Mouse (Mus musculus) testis, postnatal 10 days (tissue): ENCODE measurements around the gene Dock4.
"Not testable (repeated sequence)": the region's sequence is repeated elsewhere in the genome, so short reads cannot be mapped to it uniquely, and the experiment has no call there.

Experiments used
- DNase-seq: peaks from one replicate; pipeline ENCODE4 v3.0.0; 2021; ENCODE audit warnings: low spot score

The Dock4 gene

DNA sequence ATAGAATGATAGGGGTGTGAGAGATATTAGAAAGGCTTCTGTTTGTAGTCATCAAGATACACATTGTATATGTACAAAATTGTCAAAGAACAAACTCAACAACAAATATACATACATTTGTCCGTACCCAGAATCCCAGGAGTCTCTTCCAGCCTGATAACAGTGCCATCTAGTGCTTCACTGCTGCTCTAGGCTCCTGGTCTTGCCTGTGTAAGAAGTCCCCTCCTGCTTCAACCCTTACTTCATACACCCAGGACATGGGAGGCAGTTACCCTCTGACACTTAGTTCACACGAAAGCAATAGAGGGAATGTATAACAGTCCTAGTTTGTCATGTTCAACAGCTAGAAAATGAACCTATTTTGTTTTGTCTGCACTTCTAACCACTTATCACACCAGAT lies 378.5 kb downstream of the Dock4 start:
- DNase-seq, result no peak

DNA sequence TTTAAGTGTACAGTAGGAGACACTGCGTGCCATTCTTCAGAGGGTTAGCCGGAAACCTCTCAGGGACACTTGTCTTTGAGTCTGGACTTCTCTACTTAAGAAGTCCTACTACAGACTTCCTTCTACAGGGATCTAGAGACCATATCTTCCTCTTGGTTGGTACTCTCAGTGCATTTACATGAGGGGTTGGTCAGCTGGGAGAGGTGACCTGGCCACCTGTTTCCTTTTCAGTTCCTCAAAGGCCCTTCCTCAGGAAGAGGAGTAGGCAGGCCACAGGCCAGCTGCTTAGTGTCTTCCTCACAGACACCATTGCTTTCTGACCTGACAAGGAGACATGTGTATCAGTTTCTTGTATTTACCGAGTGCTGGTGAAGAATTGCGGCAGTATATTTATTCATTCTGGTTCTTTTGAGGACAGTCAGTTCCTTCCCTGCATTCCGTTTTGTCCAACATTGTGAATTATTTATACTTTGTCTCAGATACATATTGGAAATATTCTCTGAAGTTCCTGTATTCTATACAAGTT lies 380.2 kb downstream of the Dock4 start:
- DNase-seq, result no peak

DNA sequence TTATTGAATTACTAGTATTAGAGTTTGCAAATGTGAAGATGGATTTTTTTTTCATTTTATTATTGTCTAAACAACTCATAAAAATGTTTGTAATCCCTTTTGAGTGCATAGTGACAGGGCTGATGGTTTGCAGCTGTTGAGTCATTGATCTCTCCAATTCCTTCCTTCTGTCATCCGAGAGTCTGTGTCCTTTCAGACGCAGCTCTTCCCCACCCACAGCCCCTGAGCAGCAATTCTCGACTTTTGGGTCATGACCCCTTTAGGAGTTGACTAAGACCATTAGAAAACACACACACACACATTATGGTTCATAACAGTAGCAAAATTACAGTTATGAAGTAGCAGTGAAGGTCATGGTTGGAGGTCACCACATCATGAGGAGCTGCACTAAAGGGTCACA lies 380.7 kb downstream of the Dock4 start:
- no peak for DNase-seq

DNA sequence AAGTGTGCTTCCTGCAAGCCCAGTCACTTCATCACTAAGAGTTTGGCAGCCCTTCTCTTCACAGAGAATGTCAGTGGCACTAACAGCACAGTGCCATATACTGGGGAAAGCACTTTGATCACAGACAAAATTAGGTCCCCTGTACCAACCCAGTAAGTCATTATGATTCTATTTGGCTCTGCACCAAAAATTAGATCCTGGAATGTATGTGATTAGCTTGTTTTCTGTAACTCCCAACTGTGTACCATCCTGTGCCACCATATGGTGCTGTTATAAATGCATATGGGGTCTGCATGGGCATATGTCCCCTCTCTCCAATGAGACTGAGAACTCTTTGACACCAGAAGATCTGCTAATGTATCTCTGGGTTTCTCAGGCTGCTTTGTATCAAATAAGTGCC lies 382.3 kb downstream of the Dock4 start:
- no peak for DNase-seq

GRCm38 (mm10) chr12:40829269-40829668 lies 383.5 kb downstream of the Dock4 start:
- no peak for DNase-seq

GRCm38 (mm10) chr12:40832157-40832556 lies 386.4 kb downstream of the Dock4 start:
- DNase-seq, result peak; percentile 49

DNA sequence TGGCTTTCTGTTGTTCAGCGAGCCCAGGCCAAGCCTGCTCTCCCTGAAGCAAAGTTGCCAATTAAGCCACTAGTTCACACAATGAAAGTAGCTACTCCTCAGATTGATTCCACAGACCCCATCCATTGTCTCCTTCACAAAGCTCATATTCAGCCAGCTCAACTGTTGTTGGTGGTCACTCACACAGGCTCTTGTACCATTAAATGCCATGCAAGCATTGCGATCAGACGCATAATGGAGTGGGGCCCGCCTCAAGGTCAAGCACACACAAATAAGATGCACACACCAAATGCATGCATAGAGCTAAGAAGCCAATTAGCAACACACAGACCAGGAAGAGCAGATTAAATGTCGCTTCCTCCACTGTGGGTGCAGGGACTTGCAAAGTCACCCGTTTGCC lies 391.2 kb downstream of the Dock4 start:
- DNase-seq, result no peak

DNA sequence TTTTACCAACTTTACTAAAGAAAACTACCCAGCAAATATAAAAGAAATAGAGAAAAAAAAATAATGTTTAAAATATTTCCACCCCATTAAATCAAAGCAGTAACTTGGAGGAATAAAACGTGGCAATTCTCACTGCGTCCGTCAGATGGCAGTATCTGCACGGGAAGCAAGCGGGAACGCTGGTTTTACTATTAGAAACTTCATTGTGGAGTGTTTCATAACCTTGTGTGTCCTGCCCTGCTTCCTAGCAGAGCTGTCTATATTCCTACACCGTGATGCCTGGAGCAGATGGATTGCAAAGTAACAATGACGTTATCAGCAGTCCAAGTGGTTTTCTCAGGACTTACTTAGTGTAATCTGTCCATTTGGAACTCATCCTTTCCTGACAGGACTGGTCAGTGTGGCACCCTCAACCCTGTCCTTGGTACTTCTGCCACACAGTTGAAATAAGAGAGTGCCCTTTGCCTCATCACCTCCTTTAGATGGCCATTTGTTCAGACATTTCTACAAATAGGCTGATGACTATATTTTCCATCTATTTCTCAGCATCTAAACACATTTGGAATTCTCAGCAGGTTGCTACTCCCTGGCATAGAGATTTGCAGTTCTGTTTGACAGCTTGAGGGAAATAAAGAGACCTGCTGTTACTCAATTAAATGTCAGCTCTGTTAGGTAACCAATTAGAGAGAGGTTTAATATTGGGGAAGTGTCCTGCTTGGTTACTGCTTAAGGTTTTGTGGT lies 392.0 kb downstream of the Dock4 start:
- peak; percentile 78 for DNase-seq

DNA sequence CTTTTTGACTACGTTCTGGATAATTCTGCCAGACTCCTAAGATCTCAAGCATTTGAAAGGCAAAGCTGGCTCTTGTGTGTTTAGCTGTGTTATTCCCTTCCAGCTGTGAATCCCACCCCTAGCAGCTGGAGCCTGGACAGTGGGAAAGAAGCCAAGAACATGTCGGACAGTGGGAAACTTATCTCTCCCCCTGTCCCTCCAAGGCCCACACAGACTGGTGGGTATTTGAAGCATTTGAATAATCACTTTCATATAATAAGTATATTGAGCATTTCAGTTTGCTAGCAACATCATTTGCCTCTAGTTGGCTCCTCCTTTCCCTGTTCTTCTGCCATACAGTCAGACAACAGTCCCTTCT lies 392.6 kb downstream of the Dock4 start:
- DNase-seq, result peak; percentile 3

- no peak for DNase-seq
Observed at GRCm38 (mm10) chr12:40838940-40839339, 393.2 kb downstream of the Dock4 start.

DNA sequence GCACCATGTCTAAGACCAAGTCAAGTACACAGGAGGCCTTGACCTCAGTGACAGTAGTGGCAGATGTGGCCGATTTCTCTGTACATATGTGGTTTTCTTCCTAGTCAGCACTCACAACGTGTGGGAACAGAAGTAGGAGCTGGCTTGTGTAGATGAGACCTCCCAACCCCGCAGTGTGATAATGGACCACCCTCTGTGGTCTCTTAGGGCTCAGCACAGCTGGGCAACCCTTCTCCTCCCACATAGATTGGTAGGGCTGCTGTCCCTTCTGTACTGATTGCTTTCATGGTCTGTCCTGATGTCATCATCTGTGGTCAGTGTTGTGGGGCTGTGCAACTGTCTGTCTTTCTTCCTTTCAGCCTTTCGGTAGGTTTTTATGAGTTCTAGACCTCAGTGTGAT lies 394.1 kb downstream of the Dock4 start:
- DNase-seq, result peak; percentile 11

- peak; percentile 22 for DNase-seq
Observed at GRCm38 (mm10) chr12:40842251-40842988, 396.7 kb downstream of the Dock4 start.

- no peak for DNase-seq
Observed at GRCm38 (mm10) chr12:40842991-40843390, 397.2 kb downstream of the Dock4 start.

- DNase-seq, result no peak
Observed at GRCm38 (mm10) chr12:40843474-40844080, 397.8 kb downstream of the Dock4 start.

- no peak for DNase-seq
Observed at GRCm38 (mm10) chr12:40844324-40844723, 398.6 kb downstream of the Dock4 start.

GRCm38 (mm10) chr12:40854705-40855367 lies 409.1 kb downstream of the Dock4 start:
- DNase-seq, result no peak

- DNase-seq, result no peak
Observed at GRCm38 (mm10) chr12:40857466-40857865, 411.7 kb downstream of the Dock4 start.

- not testable (repeated sequence) for DNase-seq
Observed at GRCm38 (mm10) chr12:40858763-40859162, 413.0 kb downstream of the Dock4 start.

DNA sequence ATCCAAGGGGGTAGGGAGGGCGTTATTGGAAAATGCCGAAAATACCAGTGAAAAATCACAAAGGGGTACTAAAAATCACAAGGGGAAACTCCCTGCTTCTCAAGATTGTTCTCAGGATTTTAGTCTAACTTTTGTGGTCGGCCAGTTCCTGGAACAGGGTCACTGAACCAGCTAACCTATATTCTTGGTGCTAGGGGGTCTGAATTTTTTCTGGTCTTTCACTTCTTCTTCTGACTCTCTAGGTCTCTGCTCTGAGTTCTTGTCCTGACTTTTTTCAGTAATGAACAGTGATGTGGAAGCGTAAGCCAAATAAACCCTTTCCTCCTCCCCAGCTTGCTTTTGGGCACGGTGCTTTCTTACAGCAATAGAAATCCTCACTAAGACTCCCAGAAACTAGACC lies 424.6 kb downstream of the Dock4 start:
- no peak for DNase-seq

GRCm38 (mm10) chr12:40872716-40873115 lies 427.0 kb downstream of the Dock4 start:
- DNase-seq, result no peak

- not testable (repeated sequence) for DNase-seq
Observed at GRCm38 (mm10) chr12:40873267-40873666, 427.5 kb downstream of the Dock4 start.

DNA sequence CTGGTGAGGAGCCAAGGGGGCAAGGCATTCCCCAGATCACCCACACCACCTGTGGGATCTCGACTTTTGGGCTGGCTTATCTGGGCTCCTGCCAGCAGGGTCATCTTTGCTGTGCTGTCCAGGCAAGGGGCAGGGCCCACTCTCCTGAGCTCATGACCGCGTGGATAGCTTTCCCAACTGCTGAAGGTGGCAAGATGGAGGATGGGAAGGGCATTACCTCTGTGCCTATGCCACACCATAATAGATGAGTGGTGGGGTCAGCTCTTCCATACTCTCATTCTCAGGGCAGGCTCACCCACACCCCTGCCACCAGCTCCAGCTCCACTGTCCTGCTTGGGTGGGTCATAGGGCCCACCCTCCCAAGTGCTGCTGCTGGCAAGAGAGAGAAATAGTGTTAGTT lies 439.2 kb downstream of the Dock4 start:
- DNase-seq, result no peak
